Mouse (Mus musculus) spleen, adult 18-20 months (tissue): Measurements from ENCODE around the gene Psmd13.
A peak's percentile ranks its signal among the peaks of the same experiment; 100 is the strongest.

ENCODE experiments used
- DNase-seq, 2 experiments: peaks; one replicate each; pipeline ENCODE4 v3.0.0; 2022; ENCODE audit warnings: mixed read lengths in 2 of 2

Gene Psmd13

GRCm38 (mm10) chr7:140881696-140882468 lies at the start of gene Psmd13, which contains the start of gene Sirt3:
Gene Psmd13 (plus strand): TSS chr7:140881968.
Gene Sirt3 (minus strand): TSS chr7:140882309.
- DNase-seq, result peak; percentile 86 to 95

- DNase-seq, result no peak
Observed at GRCm38 (mm10) chr7:140833341-140833740, 48.4 kb upstream of the Psmd13 start.

DNA sequence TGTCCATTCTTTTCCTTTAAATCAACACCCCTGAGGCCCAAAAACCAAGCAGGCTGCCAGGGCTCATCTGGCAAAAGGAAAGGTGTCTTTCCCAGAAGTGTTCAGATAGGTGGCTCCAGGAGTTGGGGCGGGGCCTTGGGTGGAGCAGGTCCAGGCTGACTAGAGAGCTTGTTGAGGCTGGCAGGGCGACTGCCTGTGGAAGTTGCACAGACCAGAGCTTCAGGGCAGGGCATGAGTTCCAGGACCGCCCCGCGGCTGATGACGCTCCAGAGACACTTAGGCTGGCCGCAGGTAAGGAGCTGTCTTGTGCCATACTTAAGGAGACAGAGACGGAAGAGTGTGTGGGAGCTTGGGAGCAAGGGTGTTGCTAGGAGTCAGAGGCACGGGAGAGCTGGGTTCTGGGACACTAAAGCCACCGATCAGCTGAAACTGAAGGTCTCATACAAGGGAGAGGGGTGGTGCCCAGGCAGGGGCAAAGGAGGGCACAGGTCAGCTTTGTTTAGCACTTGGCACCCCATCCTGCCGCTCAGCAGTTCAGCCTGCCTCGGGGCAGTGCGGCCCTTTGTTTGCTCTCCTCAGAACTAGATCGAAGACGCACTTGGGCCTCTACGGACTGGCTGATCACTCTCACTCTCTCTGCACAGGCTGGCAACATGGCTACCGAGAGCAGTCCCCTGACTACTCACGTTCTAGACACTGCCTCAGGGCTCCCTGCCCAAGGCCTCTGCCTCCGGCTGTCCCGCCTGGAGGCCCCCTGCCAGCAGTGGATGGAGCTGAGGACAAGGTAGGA lies 46.6 kb upstream of the Psmd13 start, which contains the start of gene Urah:
Gene Urah (plus strand): TSS at position 51 of the 790 bp plus-strand sequence.
- no peak for DNase-seq

GRCm38 (mm10) chr7:140835758-140836087 lies 46.0 kb upstream of the Psmd13 start:
- DNase-seq, result no peak

DNA sequence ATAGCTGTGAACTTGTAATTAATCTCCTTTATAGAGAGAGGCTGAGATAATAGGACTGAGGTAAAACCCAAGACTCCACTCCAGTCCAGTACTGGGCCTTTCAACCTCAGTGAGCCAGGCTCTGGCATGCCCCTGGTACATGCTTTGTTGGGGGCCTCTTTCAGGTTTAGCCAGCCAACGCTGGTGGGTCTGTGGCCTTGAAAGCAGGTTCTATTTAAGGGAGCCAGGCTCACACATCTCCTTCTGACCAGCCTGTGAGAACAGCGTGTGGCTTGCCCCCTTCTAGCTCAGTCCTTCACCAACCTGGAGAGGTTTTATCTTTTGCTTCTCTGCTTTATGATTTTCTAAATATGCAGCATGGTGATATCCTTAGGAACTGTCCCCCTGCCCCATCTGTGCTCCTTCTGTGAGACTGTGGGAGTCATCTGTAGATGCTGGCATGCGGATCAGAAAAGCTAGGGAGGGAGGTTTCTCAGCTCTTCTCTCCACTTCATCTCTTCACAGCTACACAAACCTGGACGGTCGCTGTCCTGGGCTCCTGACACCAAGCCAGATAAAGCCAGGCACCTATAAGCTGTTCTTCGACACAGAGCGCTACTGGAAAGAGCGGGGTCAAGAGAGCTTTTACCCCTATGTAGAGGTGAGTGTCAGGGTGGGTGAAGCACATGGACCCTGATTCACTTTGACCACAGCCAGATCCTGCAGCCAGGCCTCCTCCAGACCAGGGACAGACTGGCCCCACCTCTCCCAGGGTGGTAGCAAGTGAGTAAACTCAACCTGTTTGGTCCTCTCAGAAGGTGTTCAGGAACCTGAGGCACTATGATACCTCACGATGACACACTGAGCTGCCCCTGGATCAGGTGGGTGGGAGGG lies 45.3 kb upstream of the Psmd13 start:
- no peak for DNase-seq

DNA sequence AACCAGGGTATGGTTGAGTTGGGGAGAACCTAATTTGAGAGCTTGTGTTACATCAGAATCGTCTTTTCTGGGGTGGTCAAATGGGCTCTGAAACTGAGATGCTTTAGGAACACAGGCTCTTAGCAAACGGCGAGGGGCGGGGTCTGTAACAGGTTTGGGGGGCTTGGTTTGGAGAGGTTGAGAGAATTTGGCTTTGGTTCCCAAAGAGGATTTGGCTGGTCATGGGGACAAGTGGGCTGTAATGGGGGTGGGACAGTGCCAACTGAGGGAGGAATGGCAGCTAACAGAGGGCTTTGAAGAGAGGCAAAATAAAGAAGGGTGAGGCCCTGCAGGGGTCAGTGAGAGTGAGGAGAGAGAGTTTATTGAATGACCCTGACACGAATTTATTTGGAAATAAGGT lies 42.2 kb upstream of the Psmd13 start:
- DNase-seq, result no peak

- DNase-seq, result no peak
Observed at GRCm38 (mm10) chr7:140840750-140841735, 40.7 kb upstream of the Psmd13 start.

DNA sequence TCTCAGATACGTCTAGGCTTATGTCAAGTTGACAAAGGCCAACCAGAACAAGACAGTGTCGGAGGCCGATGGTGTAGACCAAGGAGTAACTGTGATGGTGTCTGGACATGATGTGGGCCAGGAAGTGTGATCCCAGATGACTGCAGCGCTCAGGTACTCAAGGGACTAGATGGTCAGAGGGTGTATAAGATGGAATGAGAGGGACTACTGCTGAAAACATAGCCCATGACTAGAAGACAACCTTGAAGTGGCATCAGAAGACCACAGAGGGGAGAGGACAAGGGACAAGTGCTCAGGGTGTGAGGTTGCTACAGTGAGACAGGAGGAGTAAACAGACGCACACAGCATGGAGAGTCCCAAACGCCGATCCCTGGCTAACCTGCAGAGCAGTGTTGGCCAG lies 38.0 kb upstream of the Psmd13 start:
- no peak for DNase-seq

GRCm38 (mm10) chr7:140844905-140845665 lies 36.7 kb upstream of the Psmd13 start, which contains the start of gene Scgb1c1:
Gene Scgb1c1 (plus strand): TSS chr7:140845547.
- DNase-seq, result peak; percentile 73 to 93

GRCm38 (mm10) chr7:140845683-140846082 lies 36.1 kb upstream of the Psmd13 start:
- no peak for DNase-seq

- DNase-seq, result no peak
Observed at GRCm38 (mm10) chr7:140846676-140847075, 35.1 kb upstream of the Psmd13 start.

DNA sequence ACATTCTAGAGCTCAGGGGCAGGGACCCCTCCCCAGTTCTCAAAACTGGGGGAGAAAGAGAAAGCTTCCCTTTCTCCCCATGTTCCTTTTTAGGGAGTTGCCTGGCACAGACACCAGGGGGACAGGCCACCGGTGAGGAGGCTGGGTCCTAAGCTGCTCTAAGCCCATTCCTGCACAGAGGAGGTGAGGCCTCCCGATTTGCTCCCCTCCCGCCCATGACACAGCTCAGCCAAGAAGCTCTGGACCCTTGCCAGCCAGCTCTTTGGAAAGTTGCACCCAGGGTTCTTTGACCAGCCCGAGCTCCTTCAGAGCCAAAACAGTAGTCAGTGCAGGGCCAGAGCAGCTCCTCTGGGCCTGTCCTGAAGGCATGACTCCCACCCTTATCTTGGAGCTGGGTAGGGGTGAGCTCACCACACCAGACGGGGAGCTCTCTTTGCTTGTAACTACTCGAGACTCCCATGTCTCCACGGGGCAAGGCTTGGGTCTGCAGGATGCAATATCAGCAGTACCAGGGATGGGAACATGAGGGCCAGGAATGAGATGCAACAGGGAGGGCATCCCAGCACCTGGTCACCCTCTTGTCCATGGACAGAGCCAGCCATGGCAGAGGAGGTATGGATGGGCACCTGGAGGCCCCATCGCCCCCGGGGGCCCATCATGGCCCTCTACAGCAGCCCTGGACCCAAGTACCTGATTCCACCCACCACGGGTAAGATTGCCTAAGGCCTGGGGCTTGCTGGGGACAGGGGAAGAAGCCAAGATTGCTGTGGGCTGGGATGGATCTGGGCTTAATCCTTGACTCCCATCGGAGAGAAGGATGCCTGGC lies 33.8 kb upstream of the Psmd13 start, which contains the start of gene Odf3:
Gene Odf3 (plus strand): TSS at position 51 of the 826 bp plus-strand sequence.
- DNase-seq, result no peak

- no peak for DNase-seq
Observed at GRCm38 (mm10) chr7:140848591-140848990, 33.2 kb upstream of the Psmd13 start.

GRCm38 (mm10) chr7:140851916-140852315 lies 29.9 kb upstream of the Psmd13 start:
- DNase-seq, result no peak

DNA sequence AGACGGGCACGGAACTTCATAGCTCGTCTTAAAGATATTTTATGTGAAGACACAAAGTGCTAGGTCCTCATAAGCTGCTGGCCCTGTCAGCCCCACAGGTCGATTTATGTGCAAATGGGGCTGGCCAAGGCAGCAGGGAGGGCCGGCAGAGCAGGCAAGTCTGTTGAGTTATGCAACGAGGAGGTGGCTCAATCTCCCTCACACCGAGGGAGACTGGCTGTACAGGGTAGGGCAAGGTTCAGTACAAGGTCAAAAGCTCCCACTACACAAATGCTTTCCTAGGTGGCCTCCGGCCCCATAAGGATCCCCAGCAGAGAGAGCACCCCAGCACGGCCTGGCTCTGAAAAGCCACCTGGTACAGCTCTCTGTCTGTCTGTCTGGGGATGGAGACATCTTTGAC lies 28.4 kb upstream of the Psmd13 start:
- DNase-seq, result no peak

GRCm38 (mm10) chr7:140854483-140854882 lies 27.3 kb upstream of the Psmd13 start:
- DNase-seq, result no peak

DNA sequence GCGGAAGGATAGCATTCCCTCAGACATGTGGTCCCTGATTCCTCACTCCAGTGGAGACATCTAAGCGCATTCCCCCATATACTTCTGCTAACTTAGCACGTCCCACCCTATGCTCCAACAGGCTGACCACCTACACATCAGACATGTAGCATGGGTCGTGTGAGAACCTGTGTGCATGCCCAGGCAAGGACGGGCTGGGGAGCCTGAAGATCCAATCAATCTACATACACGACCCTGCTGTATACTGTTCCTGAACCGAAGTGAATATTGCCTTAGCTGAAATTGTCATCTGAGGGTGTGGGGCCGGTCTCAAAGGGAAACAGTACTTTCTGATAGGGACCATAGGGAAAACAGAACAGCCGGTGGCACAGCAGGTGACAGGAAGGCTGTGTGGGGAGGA lies 26.6 kb upstream of the Psmd13 start:
- no peak for DNase-seq

- DNase-seq, result peak; percentile 66 to 67
Observed at GRCm38 (mm10) chr7:140855860-140856784, 25.6 kb upstream of the Psmd13 start, which contains the start of gene Gm45785. Gene Gm45785 (minus strand): TSS chr7:140856331.
